Mouse (Mus musculus): ENCODE data around the gene Vmn1r167.
"Not testable (repeated sequence)": the region's sequence is repeated elsewhere in the genome, so short reads cannot be mapped to it uniquely, and the experiment has no call there.

Vmn1r167 gene

GRCm38 (mm10) chr7:23507106-23507505 is at the start of gene Vmn1r167:
Gene Vmn1r167, minus strand, starts transcription at chr7:23507206.
- DNase-seq (ENCODE audit: low read depth, low spot score) = not testable (repeated sequence)

- not testable (repeated sequence) for DNase-seq (ENCODE audit: low read depth, low spot score)
Measured at GRCm38 (mm10) chr7:23539432-23539831, 32.4 kb upstream of the Vmn1r167 start, which contains the start of gene Vmn1r168. Gene Vmn1r168, plus strand, starts transcription at chr7:23539732.

GRCm38 (mm10) chr7:23472886-23473285 is 34.1 kb downstream of the Vmn1r167 start:
- not testable (repeated sequence) for DNase-seq (ENCODE audit: low read depth, low spot score)

- not testable (repeated sequence) for DNase-seq (ENCODE audit: low read depth, low spot score)
Measured at GRCm38 (mm10) chr7:23470832-23471231, 36.2 kb downstream of the Vmn1r167 start.

GRCm38 (mm10) chr7:23470201-23470600 is 36.8 kb downstream of the Vmn1r167 start:
- not testable (repeated sequence) for DNase-seq (ENCODE audit: low read depth, low spot score)

All from retina, postnatal 7 days (tissue).